Mouse (Mus musculus) thymus, adult 18-20 months (tissue): ENCODE measurements around the gene Nvl.
A peak's percentile ranks its signal among the peaks of the same experiment; 100 is the strongest.

ENCODE experiments used
- DNase-seq, 2 experiments: peaks; one replicate each; pipeline ENCODE4 v3.0.0; 2022; ENCODE audit warnings: mixed read lengths in 2 of 2

Nvl gene

DNA sequence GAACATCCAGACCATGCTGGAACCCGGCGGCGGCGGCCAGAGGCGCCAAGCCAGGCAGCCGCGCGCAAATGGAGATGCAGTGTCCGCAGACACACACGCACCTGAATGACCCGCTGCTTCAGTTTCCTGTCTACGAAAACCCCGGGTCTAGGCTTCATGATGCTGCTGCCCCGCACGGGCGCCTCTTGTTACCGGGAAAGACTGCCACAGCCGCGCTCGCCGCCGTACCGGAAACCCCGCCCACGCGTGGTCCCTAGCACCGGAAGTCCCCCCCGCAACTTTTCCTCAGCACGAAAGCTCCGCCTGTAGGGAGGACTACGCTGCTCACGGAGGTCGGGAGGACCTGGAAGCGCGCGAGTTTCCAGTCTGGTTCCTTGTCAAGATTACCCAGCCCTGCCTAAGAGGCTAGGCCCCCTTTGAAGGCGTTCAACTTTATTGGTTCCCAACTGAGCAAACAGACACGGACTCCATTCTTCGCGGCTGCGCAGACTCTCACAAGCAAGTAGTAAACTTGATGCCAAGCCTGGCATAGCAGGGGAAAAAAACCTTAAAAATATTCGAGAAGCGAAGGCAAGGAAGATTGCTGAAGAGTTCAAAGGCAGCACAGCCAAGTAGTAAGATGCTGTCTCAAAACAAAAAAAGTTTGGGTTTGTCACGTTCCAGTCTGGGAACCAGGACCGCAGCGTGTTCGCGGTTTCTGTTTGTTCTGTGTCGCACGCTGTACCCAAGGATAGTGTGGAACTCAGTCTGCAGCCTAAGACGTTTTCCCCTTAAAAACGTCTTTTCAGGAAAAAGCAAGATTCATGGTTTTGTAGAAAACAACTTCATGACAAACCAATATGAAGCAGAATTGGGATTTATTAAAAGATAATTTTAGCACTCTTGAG is at the start of gene Nvl, which contains the start of gene Cnih4:
Gene Nvl, minus strand, starts transcription at position 255 of the 887 bp plus-strand sequence.
Gene Cnih4, plus strand, starts transcription at position 744 of the 887 bp plus-strand sequence.
- peak; percentile 81 to 84 for DNase-seq

- DNase-seq = no peak
Measured at GRCm38 (mm10) chr1:181188925-181189324, 44.9 kb upstream of the Nvl start.

DNA sequence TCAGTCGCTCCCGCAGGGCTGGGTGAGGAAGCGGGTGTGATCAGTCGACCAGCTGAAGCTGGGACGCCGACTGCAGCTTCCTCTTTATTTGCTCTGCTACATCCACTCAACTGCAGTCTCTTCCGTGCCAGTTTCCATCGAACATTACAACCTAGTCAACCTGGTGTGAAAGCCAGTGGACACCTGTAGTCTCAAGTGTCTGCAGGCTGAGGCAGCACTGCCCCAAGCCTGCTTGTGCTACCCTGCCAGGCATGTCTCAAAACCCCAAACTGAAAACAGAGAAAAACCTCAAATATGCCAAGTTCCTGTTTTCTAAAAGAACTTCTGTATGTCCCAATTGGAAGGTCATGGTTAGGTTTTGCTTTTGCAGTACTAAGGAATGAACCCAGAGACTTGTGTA is 26.2 kb upstream of the Nvl start:
- no peak for DNase-seq

DNA sequence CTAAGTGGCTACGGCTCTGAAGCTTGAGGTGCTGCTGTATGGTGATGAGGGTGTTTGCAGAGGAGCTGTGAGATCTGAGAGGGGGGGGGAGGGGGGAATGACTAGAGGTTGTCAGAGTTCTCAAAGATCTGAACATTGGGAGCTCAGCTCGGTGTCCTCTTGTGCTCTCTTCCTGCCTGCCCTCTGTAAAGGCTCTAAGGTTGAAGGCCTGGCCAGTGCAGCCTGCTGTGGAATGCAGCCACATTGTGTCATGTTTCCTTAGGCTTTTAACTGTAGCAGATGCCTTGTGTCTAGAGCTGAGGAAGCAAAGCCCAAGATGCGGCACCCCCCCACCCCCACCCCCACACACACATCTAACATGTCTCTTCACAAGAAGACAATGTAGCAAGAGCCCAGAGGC is 24.4 kb upstream of the Nvl start:
- DNase-seq = no peak

- no peak for DNase-seq
Measured at GRCm38 (mm10) chr1:181167816-181168215, 23.8 kb upstream of the Nvl start.

DNA sequence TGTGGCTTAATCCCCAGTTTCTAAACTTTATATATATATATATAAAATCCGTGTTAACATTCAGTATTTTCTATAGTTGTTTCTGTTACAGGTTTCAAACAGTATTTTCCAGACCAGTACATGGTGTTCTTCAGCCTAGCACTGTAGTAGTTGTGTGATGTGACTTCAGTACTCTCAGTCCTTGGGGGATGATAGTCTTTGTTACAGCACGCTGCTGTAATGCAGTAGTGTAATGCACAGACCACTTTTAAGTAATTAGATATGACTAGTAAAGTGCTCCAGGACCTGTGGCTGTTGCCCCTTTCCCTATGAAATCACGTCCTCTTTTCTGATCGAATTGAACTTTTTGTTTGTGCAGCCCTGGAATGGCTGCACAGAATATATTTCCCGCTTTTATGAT is 7.5 kb upstream of the Nvl start:
- DNase-seq = no peak

DNA sequence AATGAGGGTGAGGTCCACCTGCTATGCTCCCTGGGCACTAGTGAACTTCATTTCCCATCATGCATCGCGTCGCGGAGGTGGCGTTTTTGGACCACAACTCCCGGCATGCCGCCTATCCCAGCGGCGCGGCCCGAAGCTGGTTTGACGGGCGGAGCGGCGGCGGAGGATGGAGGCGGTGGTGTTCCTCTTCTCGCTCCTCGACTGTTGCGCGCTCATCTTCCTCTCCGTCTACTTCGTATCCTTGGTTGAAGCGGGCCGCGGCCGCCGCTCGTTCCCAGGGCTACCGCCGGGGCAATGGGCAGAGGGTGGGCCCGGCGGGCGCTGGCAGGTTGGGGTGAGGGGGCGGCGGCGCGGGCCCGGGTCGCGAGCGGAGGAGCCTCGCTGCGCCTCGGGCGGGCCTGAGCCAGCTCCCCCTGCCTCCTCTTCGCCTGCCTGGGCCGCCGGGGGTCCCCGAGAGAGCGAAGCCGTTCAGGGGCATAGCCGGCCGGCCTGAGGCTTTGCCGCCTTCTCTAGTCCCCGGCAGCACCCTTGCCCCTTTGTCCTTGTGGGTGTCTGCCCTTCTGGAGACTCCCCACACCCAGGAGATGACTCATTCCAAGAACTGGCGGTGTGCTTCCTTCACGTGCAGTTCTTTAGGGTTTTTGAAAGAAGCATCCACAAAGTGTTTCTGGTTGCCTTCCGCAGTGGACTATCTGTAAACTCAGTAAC is 7.0 kb upstream of the Nvl start:
- DNase-seq = peak; percentile 85 to 87

DNA sequence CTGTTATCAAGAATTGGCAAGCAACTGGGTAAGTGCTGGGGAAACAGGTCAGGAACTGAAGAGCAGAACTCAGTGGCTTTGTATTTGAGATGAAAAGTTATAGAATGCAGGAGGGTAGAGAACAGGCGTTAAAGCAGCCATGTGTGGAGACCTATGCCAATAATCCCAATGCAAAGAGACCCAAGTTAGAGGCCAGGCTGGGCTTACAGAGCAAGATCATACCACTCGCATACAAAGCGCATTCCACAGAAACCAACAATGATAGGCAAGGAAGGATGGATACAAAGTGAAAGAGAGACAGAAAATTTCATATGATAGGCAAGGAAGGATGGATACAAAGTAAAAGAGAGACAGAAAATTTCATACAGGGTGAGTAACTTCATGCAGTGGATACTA is 6.4 kb upstream of the Nvl start:
- DNase-seq = no peak

DNA sequence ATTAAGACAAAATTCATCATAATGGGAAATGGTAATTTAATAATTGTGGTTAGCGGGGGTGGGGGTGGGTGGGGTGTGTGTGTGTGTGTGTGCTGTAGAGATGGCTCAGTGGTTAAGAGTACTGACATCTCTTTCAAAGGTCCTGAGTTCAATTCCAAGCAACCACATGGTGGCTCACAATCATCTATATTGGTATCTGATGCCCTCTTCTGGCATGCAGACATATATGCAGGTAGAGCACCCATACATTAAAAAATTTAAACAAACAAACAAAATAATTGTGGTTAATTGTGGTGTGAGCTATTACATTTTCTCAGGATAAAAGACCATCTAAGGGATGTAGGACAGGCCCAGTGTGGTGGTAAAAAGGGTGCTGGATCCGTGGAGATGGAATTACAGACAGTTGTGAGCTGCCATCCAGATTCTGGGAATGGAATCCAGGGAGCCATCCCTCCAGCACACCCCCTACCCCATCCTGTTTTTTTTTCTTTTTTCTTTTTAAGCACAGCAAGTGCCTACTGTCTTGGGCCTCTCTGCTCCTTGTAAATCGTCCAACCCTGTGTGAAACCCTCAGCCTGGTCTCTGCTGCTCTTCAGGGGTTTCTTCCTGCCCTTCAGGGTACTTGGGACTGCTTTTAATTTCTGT is 5.5 kb upstream of the Nvl start:
- DNase-seq = no peak

DNA sequence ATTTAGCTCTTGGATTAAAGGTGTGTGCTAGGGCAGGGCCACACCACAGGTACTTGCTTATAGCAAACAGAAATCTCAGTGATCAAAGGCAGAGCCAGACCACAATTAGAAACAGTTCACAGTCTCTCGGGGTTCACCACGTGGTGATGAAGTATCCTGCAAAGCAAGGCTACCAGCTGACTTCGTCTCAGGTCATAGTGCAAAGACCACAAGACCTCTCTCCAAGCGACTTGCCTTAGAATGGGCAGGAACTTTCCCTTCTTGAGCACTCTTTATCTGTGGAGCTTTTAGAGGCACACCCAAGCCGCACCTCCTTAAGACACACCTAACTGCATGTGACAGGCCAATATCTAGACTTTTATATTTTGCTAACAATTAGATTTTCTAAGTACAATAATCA is 4.5 kb upstream of the Nvl start:
- no peak for DNase-seq

- no peak for DNase-seq
Measured at GRCm38 (mm10) chr1:181146187-181146586, 2.2 kb upstream of the Nvl start.

DNA sequence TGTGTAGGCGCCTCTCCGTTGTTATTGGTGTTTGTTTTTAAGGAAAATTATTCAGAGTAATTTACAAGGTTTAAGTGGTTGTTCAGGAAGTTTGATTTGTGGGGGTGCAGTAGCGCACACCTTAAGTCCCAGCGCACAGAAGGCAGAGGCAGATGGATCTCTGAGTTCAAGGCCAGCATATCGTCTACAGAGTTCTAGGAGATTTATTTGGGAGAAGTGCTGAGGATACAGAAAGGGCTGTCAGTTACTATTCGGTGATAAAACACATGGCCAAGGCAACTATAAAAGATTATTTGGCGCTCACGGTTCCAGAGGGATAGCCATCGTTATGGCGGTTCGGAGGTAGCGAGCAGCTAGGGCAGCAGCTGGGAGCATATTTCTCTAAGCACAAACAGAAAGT is 962 bp upstream of the Nvl start:
- no peak for DNase-seq

DNA sequence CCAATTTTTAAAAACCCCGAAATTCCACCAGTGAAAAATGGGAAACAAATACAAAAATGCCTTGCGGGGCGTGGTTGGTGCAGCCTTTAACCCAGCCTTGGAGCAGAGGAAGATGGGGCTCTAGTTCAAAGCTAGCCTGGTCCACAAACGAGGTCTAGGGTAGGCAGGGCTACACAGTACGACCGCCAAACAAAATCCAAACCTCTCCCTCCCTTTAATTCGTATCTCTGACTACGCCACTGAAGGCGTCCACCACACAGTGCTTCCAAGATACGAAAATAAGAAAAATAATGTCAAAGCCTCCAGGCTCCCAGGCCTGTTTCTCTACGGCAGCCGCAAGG is 425 bp downstream of the Nvl start:
- no peak for DNase-seq

- no peak for DNase-seq
Measured at GRCm38 (mm10) chr1:181138730-181139129, 5.3 kb downstream of the Nvl start.

DNA sequence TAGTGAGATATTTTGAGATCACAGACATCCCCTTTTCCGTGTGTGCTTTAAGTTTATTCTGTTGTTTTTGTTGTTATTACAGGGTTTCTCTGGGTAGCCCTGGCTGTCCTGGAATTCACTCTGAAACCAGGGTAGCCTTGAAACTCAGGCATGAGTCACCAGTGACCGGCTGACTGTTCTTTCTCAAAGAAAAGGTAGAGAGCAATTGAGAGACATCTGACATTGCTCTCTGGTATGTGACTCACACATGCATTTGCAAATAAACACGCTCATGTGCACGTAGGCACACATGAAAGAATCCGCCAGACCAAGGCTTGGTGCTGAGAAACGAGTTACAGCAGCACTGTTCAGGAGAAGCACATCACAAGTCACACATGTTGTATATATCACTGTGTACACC is 12.1 kb downstream of the Nvl start:
- DNase-seq = no peak

DNA sequence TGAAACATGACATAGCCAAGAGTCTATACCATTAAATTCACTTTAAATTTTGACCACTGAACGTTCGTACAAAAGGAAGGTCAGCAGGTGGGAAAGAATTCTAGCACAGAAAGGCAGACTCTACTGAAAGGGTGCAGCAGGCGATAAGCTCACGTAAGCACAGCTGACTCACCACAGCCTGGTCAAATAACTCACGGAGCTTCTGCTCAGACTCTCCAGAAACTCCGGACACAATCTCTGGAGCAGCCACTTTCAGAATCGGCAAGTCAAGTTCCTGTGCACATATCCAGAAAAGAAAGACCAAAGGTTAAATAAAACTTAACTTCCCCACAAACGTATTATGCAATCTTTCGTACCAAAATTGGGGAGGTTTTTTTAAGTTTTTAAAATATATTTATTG is 17.2 kb downstream of the Nvl start:
- no peak for DNase-seq

- DNase-seq = no peak
Measured at GRCm38 (mm10) chr1:181125916-181126315, 18.1 kb downstream of the Nvl start.

GRCm38 (mm10) chr1:181124145-181124544 is 19.9 kb downstream of the Nvl start:
- DNase-seq = no peak

- DNase-seq = no peak
Measured at GRCm38 (mm10) chr1:181117112-181117511, 26.9 kb downstream of the Nvl start.

GRCm38 (mm10) chr1:181090048-181090447 is 54.0 kb downstream of the Nvl start:
- no peak for DNase-seq

- no peak for DNase-seq
Measured at GRCm38 (mm10) chr1:181084021-181084420, 60.0 kb downstream of the Nvl start.

DNA sequence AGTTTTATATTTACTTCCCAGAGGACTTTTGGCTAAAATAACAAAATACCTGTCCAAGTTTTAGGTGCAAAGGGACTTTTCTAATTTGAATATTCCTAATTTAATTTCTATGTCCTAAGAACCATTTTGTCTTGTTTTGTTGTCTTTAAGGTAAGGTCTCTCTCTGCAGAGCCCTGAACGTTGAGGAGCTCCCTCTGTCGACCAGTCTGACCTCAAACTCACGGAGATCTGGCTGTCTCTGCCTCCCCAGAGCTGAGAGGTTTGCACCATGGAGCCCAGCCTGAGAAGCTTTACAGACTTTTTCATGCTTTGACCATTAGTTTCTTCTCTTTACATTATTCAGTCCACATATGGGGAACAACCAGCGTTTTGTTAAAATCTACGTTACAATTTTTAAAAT is 70.9 kb downstream of the Nvl start:
- DNase-seq = no peak

DNA sequence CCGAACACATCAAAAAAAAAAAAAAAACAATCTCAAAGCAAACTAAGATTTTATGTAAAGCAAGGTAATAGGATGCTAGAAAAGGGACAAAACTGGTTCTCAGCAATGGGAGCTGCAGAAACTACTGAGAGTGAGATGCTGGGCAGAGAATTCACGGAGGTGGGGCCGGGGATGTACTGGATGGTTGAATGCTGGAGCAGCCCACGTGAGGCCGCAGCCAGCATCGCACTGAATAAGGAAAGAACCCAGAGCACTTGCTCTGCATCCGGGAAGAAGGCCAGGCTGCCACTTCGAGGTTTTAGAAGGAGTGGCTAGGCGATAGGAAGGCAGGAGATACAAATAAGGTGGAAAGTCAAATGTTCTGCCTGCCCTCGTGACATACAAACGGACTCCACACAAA is 74.3 kb downstream of the Nvl start:
- no peak for DNase-seq

DNA sequence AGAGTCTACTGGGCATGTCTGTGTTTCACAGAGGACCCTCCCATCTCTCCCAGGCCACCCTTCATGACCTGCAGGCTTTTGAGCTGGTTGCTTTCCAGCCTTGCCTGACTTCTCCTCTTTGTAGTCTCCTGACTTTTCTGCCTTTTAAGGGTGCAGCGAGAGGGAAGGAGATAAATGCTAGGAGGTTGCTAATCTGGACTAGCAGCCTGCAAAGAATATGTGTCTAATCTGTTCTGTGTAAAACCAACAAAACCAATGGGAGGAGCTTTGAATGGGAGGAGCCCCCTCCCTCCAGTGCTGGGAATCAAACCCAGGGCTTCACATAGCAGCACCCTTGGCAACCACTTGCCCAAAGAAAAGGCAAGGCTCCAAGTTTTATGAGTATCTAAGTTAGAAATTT is 75.7 kb downstream of the Nvl start:
- no peak for DNase-seq
